Mouse (Mus musculus) testis, postnatal 14 days (tissue): ENCODE measurements at regions not wholly inside any gene's neighbourhood (a gene's known extent, or its start where the extent isn't known, plus 50 kb on each side); places are given as distances from the start of the nearest gene placed in this dataset.

Experiments
- DNase-seq: peaks from one replicate; pipeline ENCODE4 v3.0.0; 2021; ENCODE audit warnings: low spot score

GRCm38 (mm10) chr2:138640654-138641053, 384.3 kb downstream of the Btbd3 start:
- no peak for DNase-seq

- DNase-seq: no peak
These were observed 385.0 kb downstream of the Btbd3 start for GRCm38 (mm10) chr2:138641335-138641734.

GRCm38 (mm10) chr2:138648616-138649015, 392.3 kb downstream of the Btbd3 start:
- no peak for DNase-seq

- DNase-seq: no peak
These were observed 403.0 kb downstream of the Btbd3 start for GRCm38 (mm10) chr2:138659376-138659775.

GRCm38 (mm10) chr2:138670307-138670706, 413.9 kb downstream of the Btbd3 start:
- DNase-seq: no peak

- no peak for DNase-seq
These were observed 418.4 kb downstream of the Btbd3 start for GRCm38 (mm10) chr2:138674801-138675200.

- no peak for DNase-seq
These were observed 419.1 kb downstream of the Btbd3 start for GRCm38 (mm10) chr2:138675229-138676065.

- DNase-seq: no peak
These were observed 431.9 kb downstream of the Btbd3 start for GRCm38 (mm10) chr2:138688140-138688871.

- DNase-seq: no peak
These were observed 433.1 kb downstream of the Btbd3 start for GRCm38 (mm10) chr2:138689497-138689896.

GRCm38 (mm10) chr2:138702783-138703182, 446.4 kb downstream of the Btbd3 start:
- no peak for DNase-seq

- DNase-seq: no peak
These were observed 447.7 kb downstream of the Btbd3 start for GRCm38 (mm10) chr2:138703943-138704541.

- no peak for DNase-seq
These were observed 452.4 kb downstream of the Btbd3 start for GRCm38 (mm10) chr2:138708763-138709162.

GRCm38 (mm10) chr2:138733846-138734245, 477.5 kb downstream of the Btbd3 start:
- no peak for DNase-seq

- no peak for DNase-seq
These were observed 488.4 kb downstream of the Btbd3 start for GRCm38 (mm10) chr2:138744806-138745205.

- DNase-seq: no peak
These were observed 504.1 kb downstream of the Btbd3 start for GRCm38 (mm10) chr2:138760439-138760963.

- no peak for DNase-seq
These were observed 505.0 kb downstream of the Btbd3 start for GRCm38 (mm10) chr2:138761400-138761799.

- no peak for DNase-seq
These were observed 510.0 kb downstream of the Btbd3 start for GRCm38 (mm10) chr2:138766275-138766842.

GRCm38 (mm10) chr2:138783781-138784180, 527.4 kb downstream of the Btbd3 start:
- DNase-seq: no peak

GRCm38 (mm10) chr2:138792711-138793450, 536.5 kb downstream of the Btbd3 start:
- DNase-seq: peak; percentile 7

GRCm38 (mm10) chr2:138806196-138806595, 549.8 kb downstream of the Btbd3 start:
- DNase-seq: no peak

- DNase-seq: no peak
These were observed 553.4 kb downstream of the Btbd3 start for GRCm38 (mm10) chr2:138809767-138810166.
